Mouse (Mus musculus) adrenal gland, postnatal 36 days (tissue): ENCODE data around the gene Rtp3. TPM values are rescaled to one million over a fixed set of nuclear protein-coding genes. Genes with fewer than 3 reads are reported as not detected.

Source experiments
- DNase-seq, 2 experiments: peaks; one replicate each; pipeline ENCODE4 v3.0.0; 2021; ENCODE audit warnings: mixed read lengths in 1 of 2
- long read RNA-seq, 2 experiments: library from polyadenylated mRNA; stranded (forward); transcript quantifications; one replicate each; pipeline ENCODE4 v2.0.0; 2021; ENCODE audit warnings: borderline sequencing depth in 2 of 2
- total RNA-seq, 2 experiments: library from RNA; stranded (reverse); gene quantifications; 2 replicates each; pipeline ENCODE4 v1.2.3; 2021

The Rtp3 gene
- 1 to 10 TPM; 2.3 to 4.9 TPM for total RNA-seq
- long read RNA-seq, experiment 1, result 0 reads
- long read RNA-seq, experiment 2, partial matches to known transcripts, result 0 of 1 reads
- long read RNA-seq, experiment 2, other reads (novel, unspliced or antisense), result 0 of 1 reads

- peak; percentile 33 to 66 for DNase-seq
Observed at GRCm38 (mm10) chr9:110990204-110990603, at the start of gene Rtp3. Gene Rtp3, minus strand, starts transcription at chr9:110990583.

- peak; percentile 69 to 78 for DNase-seq
Observed at GRCm38 (mm10) chr9:111039966-111040365, 49.6 kb upstream of the Rtp3 start.

DNA sequence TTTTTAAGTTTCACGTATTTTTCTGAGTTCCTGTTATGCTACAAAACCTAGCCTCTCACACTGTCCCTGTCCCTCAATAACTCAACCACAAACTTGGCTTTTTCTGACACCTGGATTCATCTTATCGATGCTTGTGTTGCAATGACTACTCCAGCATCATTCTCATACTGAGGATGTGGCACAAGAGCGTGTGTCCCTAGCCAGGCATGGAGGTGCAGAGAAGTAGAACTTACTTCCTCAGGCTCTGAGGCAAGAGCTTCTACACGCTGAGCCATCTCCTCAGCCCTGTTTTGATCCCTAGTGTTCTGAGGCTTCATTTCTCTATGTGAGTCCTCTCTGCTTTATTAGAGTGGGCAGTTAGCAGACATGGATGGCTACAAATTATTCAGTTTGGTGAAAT lies 43.3 kb upstream of the Rtp3 start:
- no peak for DNase-seq

- no peak for DNase-seq
Observed at GRCm38 (mm10) chr9:111026791-111027190, 36.4 kb upstream of the Rtp3 start.

- no peak for DNase-seq
Observed at GRCm38 (mm10) chr9:111019022-111019421, 28.6 kb upstream of the Rtp3 start, which contains the start of gene Ltf. Gene Ltf, plus strand, starts transcription at chr9:111019271.

DNA sequence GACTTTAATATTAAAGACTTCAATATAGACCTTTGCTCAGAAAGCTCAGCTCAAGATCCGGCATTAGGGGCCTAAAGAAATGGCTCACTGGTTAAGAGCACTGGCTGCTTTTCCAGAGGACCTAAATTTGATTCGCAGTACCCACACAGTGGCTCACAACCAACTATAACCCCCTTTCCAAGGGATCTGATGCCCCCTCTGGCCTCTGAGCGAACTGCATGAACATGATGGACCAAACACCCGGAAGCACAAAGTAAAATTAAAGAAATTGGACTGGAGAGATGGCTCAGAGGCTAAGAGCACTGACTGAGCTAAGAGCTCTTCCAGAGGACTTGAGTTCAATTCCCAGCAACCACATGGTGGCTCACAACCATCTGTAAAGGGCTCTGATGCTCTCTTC lies 25.3 kb upstream of the Rtp3 start:
- DNase-seq, result no peak

DNA sequence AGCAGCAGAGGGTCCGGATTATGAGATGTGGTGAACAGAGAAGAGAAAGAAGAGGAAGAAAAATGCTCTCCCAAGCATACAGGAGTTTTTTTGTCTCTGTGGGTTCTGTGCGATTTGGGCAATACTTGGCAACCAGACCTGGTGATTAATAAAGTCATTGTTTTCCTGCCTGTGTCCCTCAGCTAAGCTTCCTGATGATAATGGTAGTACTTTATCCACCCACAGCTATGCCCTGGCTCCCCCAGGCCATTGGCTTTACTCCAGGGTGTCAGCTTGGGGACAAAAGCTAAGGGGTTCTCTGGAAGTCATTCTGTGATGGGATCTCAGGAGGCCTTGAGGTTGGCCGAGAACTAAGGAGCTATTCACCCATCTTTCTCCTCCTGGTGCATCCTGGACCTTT lies 21.7 kb upstream of the Rtp3 start:
- DNase-seq, result peak; percentile 26 to 47

- peak; percentile 28 to 46 for DNase-seq
Observed at GRCm38 (mm10) chr9:111011550-111011949, 21.2 kb upstream of the Rtp3 start.

DNA sequence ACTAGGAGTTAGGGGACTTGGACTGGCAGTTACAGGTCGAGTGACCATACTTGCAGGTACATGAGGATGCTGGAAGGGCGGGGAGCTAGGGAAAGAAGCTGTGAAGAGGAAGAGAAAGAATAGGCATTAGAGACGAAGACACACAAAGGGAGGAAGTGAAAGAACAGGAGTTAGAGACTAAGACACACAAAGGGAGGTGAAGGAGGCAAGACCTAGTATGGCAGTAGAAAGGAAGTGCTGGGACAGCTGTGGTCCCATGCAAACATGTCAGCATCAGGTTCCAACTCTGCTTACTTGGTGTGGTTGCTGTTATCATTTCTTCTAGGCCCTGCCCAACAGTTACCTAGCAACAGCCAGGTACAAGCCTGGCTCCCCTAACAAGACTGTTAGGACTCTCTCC lies 19.4 kb upstream of the Rtp3 start:
- no peak for DNase-seq

DNA sequence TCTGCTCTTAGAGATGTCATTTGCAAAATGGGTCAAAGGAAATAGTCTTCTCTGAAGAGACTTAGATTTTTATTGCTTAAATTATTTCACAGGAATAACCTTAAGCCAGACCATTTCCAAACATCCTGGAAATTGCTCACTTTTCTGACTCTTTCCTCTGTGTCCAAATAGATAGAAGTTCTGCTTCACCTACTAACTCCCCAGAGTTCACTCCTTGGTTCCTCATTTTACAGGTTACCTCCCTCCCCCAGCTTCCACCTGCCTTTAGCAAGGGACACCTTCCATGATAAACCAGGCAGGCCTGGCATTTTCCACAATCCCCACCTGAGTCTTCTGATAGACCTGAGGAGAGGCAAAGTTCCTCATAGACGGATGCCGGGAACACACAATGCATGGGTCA lies 16.2 kb upstream of the Rtp3 start:
- DNase-seq, result no peak

DNA sequence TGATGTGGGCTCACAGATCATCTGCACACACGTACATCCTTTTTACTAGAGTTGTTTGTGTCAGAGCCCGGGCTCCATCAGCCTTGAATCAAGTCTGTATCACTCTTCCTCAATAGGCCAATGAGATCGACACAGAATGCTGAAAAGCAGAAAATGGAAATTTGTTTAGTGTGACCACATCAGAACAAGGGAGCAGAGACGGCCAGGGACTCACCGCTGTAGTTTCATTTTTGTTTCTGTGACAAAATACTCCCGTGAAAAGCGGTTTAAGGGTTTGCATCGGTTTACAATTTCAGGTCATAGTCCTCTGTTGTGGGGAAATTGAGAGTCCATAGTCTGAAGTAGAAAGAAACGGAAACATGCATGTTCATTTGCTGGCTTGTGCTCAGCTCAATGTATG lies 12.9 kb upstream of the Rtp3 start:
- no peak for DNase-seq

DNA sequence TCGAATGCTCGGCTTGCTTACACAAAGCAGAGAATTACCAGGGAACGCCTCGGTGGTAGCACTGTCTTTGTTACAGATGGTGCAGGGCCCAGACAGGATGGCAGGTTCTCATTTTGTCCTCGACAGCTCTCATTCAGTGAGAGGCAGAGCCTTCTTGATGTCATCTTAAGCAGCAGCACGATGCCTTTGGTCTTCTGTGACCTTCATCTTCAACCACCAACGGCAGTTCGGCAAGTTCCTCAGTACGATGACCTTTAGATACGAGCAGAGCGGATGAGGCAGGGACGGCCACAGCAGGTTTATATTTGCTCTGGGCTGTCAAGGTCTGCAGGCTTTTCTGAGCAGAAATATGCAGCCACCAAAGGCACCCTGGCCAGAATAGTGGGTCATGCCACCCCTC lies 11.2 kb upstream of the Rtp3 start:
- DNase-seq, result peak; percentile 28 to 42

DNA sequence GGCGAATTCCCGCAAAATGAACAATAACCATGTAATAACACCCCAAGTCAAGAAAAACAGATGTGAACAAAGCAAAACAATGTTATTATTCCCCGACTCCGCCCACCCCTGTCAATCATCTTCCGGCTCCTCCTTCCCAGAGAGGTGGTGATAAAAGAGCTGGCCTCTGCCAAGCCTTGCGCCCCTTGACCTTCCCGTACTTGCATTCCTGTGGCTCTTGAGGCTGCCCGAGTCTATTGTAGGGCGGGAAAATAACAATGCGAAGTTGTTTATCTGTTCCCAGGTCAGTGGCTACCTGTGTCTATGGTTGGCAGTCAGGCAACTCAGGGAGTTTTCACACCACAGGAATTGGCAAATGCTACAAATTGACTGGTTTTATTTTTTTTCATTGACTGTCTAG lies 9.5 kb upstream of the Rtp3 start:
- DNase-seq, result peak; percentile 37 to 62

DNA sequence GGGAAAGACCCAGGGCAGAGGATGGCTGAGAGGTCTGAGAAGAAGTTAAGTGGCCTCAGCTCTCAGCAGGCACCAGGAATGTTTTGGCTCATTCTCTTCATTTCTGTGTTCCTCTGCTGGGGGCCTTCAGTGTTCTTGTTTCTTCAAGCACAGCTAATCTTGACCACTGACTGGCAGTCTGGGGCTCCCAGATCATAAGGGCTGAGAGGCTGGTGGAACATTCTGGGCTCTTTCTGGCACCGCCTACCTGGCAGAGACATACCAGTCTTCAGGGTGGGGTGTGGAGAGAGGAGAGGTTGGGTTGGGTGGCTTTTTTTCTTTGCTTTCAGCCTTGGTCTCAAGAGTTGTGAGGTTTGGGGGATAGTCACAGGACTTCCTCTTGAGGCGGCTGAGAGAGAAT lies 8.7 kb upstream of the Rtp3 start:
- DNase-seq, result no peak

GRCm38 (mm10) chr9:110997245-110997644 lies 6.9 kb upstream of the Rtp3 start:
- DNase-seq, result peak; percentile 77 to 86

DNA sequence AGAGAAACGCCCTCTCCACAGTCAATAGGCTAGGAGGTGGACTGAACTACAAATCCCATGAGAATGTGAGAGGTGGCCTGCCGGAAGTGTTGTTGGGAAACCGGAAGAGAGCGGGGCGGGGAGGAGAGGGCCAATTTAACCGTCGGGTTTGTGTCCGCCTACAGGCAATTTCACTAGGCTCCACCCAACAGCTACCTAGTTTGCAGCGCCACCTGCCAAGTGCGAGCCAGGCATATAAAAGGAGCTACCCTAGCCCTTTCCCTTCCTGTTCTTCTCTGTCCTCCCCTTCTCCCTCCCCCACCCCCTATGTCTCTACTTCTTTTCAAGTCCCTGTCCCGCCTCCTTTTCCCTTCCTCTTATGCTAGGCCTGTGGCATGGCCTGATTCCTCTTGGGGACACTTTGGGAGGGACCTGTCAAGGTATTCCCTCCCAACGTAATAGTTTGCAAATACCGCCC lies 4.4 kb upstream of the Rtp3 start:
- peak; percentile 83 to 85 for DNase-seq

- DNase-seq, result peak; percentile 28 to 30
Observed at GRCm38 (mm10) chr9:110993281-110993709, 2.9 kb upstream of the Rtp3 start.

- DNase-seq, result no peak
Observed at GRCm38 (mm10) chr9:110989543-110989942, 840 bp downstream of the Rtp3 start.

DNA sequence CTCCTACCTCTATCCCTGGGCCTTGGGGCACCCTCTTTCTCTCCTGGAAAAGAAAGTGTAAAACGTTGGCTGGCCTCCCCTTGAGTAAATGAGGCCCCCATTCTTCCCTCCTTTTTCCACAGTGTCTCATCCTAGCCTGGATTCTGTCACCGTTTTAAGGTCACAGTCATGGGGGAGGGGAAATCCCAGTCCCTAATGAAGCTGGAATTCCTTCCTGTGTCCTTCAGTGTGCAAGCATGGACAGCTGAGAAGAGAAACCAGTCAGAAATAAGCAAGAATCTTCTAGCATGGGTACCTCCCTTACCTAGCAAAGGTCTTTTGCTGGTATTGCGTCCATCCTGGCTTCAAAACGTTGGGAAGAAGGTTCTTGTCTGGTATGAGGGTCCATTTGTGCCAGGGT lies 1.2 kb downstream of the Rtp3 start:
- DNase-seq, result no peak

DNA sequence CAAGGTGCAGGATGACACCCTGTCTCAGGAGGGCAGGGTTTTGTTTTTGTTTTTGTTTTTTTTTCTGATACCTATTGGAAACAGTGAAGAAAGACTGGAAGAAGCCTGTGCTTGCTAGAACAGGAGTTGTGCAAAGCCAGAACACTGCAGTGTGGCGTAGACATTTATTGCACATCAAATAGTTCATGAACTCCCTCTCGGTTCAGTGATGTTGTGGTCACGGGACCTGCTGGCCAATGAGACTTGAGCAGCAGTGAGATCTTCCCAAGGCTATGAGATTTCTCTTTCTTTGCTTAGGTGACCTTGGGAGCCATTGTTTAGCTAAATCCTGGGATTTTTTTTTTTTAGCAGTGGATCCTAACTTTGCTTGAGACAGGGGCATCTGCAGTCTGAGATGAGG lies 2.3 kb downstream of the Rtp3 start:
- DNase-seq, result no peak

DNA sequence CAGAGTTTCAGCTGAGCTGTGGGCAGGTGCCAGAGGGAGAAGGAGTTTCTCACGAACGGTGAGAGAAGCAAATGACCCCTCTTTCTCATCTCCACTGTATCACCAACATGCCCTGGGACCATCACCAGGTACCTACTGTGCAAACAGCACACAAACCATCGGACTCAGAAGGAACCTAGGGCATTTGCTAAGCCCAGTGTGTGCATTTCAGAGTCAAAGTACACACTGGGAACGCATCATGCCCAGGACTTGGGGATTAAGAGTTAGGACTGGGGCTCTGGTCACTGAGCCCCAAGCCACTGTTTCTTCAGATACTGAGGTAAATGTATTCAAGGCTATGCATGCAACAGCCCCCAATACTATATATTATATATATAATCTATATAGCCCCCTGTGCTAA lies 3.1 kb downstream of the Rtp3 start:
- DNase-seq, result no peak

- no peak for DNase-seq
Observed at GRCm38 (mm10) chr9:110985951-110986350, 4.4 kb downstream of the Rtp3 start.

- DNase-seq, result no peak
Observed at GRCm38 (mm10) chr9:110985541-110985940, 4.8 kb downstream of the Rtp3 start.

GRCm38 (mm10) chr9:110984096-110984495 lies 6.3 kb downstream of the Rtp3 start:
- DNase-seq, result no peak

DNA sequence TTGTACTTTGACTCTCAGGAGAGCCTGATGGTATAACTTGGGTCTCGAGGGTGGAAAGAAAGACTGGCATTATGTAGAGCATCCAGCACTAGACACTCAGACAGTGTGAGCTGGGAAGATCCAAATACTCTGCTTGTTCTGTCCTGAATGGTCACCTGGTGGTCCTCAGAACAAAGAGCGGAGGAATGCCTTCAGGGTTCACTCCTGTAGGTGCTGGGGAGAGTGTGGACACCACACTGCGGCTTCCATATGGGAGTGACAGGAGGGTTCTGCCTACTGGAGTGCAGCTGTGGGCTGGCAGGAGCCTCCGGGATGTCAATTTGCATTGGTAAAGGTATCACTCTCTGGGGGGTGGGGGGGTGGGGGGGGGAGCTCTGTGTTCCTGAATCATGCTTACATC lies 8.0 kb downstream of the Rtp3 start:
- DNase-seq, result no peak
